Mouse (Mus musculus) spleen, postnatal 4 days (tissue): Measurements from ENCODE around the gene Slc27a3.
"Not testable (repeated sequence)": the region's sequence is repeated elsewhere in the genome, so short reads cannot be mapped to it uniquely, and the experiment has no call there.

Source experiments
- DNase-seq, 2 experiments: peaks; one replicate each; pipeline ENCODE4 v3.0.0; 2022; ENCODE audit warnings: low spot score in 2 of 2

Gene Slc27a3

DNA sequence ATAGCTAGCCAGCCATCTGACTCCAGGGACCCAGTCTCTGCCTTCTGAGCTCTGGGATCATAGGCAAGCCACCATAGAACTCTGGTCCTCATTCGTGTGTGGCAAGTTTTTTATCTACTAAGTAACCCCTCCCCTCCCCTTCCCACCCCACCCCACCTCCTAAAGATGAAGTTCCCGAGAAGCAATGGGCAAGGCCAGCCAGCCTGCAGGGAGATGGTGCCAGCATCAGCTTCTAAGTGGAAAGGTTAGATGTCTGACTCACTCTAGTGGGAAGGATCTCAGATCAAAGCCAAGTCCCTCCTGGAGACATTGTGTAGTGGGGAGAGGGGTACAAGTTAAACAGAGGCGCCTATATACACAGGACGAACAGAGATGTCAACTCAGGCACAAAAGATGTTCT is 1.3 kb upstream of the Slc27a3 start:
- no peak for DNase-seq

DNA sequence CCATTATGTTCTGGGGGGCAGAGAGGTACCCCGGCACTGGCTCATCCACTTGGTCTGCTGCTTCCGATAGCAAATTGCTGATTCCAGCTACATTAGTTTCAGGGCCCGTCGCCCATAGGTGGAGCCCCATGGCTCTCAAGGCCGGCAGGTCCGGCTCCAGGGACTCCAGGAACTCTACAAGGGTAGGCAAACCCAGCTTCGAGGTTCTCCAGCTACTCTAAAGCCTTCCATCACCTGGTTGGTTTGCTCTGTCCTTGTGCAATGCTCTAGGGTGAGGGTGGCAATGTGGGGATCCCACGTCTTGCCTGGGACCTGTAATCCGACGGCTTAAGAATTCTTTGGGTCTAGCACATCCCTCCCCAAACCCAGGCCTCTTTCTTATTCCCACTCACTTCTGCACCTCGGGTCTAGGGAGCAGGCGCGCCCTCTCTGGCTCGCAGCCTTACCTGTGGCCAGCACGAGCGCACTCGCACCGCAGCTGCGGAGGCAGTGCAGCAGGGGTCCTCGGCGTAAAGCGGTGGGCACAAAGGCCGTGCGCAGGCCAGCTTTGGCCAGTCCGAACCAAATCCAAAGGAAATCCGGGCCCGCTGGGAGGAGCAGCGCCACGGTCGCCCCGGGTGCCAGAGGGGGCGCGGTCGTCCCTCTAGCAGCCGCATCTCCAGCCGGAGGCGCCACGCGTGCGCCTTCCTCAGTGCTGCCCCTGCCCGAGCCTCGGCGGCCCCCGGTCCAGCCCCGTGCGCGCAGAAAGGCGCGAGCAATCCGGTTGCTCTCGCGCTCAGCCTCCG is 820 bp downstream of the Slc27a3 start:
- DNase-seq: no peak

DNA sequence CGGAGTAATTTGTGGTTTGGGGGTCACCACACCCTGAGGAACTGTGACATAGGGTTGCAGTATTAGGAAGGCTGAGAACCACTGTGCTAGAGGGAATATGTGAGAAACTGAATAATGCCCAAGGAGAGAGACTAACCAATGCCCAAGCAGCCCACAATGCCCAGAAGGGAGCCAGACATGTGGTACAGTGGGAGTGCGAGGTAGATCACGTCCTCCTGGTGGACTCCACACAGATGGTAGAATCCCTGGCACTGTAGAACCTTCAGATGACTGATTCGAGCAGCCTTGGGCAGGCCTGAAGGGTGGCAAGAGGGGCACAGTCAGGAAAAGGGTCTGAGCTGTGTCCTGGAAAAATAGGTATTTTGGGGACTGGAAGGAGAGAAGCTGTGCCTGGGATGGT is 1.5 kb downstream of the Slc27a3 start:
- DNase-seq: no peak

DNA sequence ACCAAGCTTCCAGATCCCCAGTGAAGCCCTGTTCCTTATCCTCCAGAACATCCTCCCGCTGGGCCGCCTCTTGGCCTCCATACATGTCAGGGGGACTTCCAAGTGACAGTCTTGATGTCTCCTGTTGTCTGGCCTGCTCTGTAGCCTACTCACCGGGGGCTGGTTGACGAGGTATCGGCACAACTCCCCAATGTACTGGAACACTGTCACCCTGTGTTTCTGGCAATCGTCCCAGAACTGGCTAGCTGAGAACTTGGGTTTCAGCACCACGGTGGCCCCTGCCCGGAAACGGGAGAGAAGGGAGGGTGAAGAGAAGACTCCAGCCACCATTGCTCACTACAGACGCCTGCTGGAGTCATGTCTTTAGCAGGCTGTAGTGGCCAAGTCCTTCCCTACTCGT is 2.3 kb downstream of the Slc27a3 start:
- no peak for DNase-seq

DNA sequence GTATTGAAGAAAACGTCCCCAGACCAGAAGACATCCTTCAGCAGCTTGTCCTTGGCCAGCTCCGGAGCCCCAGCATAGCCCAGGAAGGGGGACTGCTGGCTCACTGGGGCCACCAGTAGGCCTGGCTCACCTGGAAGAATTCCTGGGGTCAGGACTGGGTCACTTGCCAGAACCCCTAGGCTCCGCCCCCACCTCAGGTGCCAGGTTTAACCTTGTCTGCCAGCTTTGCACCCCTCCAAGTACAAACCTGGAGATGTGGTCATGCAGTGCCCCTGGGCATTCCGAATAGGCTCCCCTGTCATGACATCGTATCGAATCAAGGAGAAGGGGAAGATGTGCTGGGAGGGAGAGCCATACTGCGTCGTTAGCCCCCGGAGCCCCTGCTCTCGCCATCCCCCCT is 2.9 kb downstream of the Slc27a3 start:
- no peak for DNase-seq

DNA sequence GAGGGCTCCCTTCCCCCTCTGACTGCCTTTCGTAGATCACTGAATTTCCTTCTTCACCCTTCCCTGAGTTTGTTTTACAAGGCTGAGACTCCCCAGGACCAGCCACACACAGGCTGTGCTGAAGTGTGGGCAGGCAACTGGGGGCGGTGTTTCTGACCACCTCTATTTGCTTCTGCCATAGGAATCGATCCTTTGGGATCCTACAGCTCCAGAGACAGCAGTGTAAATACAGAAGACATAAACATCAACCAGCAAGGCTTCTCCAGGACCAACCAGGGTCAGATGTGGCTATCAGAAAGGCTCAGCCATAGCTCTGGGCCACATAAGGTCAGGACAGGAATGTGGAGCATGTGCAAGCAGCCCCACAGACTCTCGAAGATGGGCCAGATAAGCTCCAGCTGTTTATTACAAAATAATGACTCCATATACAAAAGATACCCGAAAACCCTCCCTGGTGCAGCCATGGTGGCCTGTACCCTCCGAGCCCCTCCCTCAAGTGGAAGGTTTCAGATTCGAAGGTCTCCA is 4.8 kb downstream of the Slc27a3 start:
- DNase-seq: no peak

DNA sequence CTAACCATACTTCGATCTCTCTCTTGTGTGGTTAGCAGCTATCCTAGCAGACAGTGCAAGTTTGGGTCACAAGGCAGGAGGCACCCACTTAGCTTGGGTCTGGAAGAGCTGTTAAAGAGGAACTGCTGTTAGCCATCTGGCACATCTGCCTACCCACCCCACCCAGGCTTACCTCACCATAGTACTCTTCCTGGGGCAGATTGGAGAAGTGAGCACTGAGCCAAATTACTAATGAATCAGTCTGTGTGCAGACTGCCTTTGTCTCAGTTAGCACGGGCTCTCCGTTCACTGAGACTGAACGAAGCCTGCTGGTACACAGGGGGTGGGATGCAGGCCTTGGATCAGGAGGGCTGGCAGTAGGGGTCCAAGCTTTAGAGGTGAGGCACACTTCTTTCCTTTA is 6.0 kb downstream of the Slc27a3 start:
- DNase-seq: peak in 1 of 2 experiments; percentile 47

DNA sequence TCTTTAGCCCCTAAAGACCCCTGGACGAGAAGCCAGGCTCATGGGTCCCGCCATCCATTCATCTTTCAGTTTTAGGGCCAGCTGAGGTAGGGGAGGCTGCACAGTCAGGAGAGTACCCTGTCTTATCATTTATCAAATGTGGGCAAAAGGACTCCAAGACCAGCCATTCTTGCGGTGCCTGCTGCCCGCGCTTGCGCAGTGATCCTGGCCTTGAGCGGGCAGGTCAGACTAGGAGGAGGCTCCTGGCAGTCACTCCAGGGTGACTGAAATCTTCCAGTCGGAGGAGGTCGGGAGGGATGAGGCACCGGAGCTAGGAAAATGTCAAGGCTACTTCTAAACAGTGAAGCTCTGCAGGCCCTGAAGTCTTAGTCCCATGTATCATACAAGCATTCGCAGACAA is 8.0 kb downstream of the Slc27a3 start:
- no peak for DNase-seq

DNA sequence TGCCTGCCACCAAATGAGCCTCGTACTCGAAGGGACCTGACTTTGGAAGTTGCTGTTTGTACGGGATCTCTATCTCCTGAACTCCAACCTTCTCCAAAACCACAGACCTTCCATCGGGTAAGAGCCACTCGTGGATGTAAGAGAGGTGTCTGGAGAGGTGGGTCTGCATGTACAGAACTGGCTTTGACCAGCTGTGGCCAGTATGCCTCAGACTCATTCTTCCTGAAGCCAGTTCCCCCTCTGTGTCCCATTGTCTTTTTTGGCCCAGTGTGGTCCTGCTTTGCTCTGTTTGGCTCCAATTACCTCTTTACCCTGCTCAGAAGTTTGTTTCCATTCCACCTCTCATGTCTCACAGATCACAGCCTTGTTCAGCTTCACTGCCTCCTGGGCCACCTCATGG is 11.2 kb downstream of the Slc27a3 start:
- DNase-seq: no peak

DNA sequence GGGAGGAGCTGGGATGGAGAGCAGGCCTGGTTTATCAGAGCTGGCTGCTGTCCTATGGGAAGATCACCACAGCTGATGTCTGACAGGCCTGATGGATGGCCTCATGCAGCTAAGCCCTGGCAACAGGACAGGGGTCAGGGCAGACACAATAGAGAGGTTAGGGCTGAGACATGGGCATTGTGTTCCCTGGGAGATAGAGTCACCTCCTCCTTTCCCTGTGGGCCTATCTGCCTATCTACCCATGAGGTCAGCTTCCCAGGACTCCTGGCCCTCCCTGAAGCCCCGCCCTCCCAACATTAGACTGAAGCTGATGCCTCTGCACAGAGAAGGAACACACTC is 13.5 kb downstream of the Slc27a3 start:
- no peak for DNase-seq

DNA sequence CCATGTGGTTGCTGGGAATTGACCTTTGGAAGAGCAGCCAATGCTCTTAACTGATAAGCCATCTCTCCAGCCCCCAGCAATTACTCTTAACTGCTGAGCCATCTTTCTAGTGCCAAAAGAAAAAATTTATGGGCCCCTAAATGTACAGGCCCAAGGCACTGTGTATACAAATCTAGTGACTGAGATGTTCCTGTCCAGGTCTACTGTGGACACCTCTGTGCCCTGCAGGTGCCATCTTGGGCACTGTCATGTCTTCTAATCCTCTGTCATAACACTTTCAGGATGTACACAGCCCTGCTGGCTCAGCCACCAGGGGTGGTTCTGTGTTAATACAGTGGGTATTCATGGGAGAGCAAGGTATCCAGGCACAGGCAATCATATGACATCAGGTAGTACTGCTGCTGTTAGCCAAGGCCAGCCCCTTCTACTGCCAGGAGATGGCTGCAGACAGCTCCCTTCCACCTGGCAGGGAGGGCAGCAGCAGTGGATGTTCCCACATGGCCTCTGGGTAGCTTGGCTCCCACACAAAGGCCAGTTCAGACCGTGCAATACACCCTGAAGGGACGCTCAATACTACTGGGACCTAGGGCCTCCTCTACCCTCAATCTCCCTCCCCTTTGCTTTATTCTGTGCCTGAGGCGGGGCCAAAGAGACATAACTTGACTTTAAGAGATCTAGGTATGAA is 14.0 kb downstream of the Slc27a3 start:
- no peak for DNase-seq

DNA sequence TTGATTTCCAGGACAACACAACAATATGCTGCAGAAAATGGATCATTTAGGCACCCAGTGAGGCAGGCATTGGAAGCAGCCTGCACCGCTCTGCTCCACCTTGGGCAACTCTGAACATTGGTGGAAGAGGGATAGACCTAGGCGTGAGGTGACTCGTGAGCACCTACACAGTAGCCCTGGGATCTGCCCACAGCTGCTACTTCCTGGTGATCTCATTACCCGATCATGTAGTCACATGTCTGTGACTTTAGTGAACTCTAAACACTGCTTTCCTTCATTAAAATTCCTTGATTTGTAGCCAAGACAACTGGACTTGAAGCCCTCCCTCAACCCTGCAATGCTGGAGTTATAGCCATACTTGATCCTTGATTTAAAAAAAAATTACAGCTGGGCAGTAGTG is 15.4 kb downstream of the Slc27a3 start:
- DNase-seq: no peak

DNA sequence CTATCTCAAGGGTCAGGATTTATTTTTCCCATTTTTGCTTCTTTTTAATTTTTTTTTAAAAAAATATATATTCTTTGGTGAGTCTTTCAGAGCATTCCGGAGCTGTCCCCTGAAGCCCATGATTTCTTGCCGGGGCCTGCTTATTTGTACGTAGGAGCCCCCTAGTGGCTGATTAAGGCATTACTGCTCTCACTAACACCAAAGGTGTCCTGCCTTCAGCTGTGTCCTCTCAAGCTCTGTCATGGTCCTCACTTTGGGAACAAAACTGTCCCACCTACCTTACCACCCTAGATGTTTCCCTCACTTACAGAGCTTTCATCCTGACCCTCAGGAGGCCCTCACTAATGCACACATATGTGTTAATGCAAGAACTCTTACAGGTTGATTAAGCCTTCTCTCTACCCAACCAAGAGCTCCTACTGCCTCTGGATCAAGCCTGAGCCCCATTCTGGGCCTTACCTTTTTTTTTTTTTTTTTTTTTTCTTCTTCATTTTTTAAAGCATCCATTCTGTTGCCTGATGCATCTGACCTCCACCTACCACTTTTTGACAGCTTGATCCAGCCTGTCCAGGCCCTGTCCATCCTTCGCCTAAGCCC is 16.2 kb downstream of the Slc27a3 start:
- peak; percentile 79 to 92 for DNase-seq

DNA sequence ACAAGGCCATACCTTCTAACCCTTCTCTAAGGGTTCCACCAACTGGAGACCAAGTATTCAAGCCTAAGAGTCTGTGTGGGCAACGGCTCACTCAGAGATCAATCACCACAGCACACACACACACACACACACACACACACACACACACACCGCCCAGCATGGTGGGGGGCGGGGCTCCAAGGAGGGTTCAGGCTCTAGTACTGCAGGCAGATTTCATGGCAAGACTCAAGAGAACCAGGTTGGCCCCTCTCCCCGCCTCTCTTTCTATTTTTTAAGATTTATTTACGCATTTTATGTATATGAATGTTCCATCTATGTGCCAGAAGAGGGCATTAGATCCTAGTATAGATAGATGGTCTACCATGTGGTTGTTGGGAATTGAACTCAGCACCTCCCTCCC is 16.9 kb downstream of the Slc27a3 start:
- DNase-seq: no peak

DNA sequence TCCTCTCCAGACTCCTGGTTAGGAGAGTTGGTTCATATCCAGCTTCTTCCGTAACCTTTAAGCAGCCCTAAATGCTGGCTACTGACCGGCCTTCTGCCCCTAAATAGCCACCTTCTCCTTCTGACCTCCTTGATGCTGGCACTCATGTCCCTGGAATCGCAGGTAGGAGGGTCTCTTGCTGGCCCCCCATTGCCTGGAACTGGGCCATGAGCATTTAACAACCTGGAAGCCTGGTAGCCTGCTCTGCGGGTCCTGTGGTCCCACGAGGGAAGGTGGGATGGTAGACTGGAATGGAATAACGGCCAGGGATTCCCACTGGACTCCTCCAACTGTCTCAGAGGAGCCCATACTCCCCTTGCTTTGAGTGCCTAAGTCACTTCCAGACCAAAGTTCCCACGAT is 17.9 kb downstream of the Slc27a3 start:
- no peak for DNase-seq

DNA sequence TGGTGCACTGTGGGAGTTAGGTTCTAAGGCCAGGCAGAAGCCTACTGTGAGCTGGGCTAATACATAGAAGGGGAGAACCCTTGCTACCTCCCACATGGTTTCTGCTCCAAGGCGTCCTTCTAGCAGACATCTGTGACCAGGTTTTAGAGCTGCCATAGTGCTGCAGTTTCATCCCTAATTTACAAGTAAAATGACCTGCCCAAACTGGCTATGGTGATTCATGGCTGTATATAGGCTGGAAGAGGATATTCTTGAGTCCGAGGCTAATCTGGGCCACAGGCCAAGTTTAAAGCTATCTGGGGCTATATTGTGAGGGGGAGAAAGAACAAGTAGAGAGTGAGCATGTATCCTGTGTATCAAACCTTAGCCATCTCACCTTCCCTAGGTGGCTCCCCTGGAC is 20.7 kb downstream of the Slc27a3 start:
- DNase-seq: no peak

DNA sequence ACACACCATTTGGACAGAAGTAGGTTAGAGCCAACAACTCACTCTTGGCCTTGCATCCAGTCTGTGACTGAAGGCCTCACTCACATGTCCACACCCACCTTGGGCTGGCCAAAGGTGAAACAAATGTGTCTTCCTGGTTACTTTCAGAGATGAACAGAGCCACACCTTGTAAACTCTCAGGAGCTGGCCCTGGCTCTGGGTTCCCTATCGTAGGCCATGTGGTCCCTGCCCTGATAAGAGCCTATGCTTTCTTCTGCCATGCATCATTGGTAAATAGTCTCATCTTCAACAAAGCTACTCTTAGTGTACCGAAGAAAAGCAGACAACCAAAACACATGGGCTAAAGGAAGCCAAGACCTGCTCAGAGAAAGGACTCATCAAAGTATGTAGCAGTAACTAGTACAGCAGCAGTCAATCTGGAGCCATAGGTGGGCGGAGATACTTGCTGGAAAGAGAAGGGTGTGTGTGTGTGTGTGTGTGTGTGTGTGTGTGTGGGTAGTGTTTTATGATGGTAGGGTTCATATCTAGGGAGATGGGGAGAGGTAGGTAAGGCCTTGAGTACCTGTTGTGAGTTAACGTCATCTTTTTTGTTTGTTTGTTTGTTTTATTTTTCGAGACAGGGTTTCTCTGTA is 22.6 kb downstream of the Slc27a3 start:
- DNase-seq: no peak

DNA sequence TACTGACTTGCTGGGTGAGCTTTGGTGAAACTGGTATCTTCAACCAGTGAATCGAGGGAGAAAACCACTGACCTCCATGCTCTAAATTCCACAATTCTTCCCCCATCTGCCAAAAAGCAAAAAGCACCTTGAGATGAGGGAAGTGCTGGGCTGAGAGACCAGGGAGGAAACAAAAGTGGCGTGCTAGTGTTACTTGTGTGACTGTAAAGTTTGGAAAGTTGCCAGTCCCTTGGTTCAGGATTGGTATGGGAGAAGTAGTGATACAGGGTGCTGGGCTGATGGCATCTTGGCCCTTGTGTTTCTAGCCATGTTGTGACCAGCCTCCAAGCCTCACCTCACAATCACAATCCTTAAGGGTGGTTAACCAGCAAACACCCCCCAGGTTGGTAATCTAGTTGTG is 27.4 kb downstream of the Slc27a3 start:
- DNase-seq: no peak

DNA sequence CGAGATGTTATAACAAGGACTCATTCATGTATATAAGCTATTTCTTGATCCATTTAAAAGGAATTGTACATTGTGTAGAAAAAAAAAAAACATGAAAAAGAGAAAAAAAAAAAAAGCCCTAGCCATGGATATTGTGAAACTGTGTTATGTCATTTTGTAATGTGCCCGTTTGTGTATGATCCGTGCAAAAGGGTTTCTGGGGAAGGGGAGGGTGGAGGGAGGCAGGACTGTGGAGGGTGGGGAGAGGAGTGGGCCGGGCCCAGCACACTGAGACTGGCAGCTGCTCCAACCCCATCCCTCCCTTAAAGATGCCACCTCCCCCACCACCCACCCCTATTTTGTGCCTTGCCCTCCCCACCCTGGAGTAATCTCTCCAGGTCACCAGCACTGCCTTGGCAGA is 28.3 kb downstream of the Slc27a3 start:
- no peak for DNase-seq

DNA sequence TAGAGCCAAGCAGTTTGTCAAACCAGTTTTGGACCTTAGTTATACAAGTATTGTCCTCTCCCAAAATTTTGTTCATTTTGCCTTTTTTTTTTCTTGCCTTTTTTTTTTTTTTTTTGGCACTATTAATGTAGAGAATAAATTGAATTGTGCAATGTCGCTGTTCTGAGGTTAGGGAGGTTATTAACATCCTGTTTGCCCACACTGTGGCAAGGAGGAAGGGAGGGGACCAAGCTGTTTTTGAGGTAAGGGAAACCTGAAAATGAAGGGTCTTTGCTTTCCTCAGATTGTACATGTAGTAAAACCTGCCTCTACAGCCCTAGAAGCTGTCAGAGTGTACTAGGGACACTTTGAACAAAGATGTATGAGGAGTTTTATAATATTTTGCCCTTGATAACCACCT is 30.5 kb downstream of the Slc27a3 start:
- no peak for DNase-seq

DNA sequence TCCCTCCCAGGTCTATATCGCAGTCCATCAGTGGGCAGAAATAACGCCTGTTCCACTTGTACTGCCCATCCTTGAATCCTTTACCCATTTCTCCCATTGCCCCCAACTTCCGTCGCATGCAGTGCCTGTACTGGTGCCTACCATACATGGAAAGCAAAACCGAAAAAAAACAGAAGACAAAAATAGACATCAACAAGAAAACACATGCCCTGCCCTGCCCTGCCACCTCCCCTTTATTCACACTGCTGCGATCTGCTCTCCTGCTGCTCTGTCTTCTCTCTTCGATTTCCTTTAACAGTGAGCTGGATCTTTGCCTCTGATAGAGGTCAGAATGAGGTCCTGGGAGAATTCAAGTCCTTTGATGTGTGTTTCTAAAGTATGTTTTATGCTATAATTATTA is 31.8 kb downstream of the Slc27a3 start:
- DNase-seq: no peak

DNA sequence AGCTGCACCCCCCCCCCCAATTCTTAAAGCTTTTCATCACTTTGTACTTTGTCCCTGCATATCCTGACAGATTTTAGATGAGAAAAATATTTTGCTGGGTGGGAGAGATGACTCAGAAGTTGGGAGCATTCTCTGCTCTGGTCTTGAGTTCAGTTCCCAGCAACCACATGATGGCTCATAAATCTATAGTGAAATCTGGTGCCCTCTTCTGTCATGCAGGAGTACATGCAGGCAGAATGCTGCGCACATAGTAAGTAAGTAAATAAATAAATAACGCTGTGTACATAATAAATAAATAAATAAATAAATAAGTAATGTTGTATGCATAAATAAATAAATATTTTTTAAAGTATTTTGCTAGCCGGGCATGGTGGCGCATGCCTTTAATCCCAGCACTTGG is 41.9 kb downstream of the Slc27a3 start:
- DNase-seq: no peak

DNA sequence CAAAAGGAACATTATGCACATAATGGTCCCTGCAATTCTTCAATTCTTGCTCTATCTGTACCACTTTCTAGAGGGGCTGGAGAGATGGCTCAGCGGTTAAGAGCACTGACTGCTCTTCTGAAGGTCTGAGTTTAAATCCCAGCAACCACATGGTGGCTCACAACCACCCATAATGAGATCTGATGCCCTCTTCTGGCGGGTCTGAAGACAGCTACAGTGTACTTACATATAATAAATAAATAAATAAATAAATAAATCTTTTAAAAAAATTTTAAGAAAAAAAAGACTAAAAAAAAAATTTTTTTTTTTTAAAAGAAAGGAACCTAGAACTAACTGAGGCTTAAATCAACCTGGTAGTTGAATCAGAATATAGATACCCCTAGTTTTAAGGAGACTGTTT is 46.9 kb downstream of the Slc27a3 start:
- DNase-seq: not testable (repeated sequence)
